Mouse (Mus musculus) heart, adult 2 months (tissue): ENCODE results near the gene Capn11.

Source experiments
- CTCF ChIP-seq: fragments of 200-600 bp; IDR thresholded peaks from 2 replicates; pipeline ENCODE4 v1.8.1; 2022; ENCODE audit warnings: antibody characterized with exemption, mild to moderate bottlenecking, moderate library complexity
- EP300 ChIP-seq: fragments of 200-500 bp; IDR thresholded peaks from 2 replicates; pipeline ENCODE4 v1.6.1; 2011; ENCODE audit warnings: low read depth, low read length, control low read depth; ENCODE audit not compliant: insufficient read depth
- POLR2A ChIP-seq: fragments of 200-500 bp; IDR thresholded peaks from 2 replicates; pipeline ENCODE4 v1.6.1; 2011; ENCODE audit warnings: mild to moderate bottlenecking, low read depth, low read length, control low read depth; ENCODE audit not compliant: insufficient read depth

- TF ChIP-seq POLR2A (no peak), EP300 (no peak), CTCF (no peak)
Measured at GRCm38 (mm10) chr17:45590410-45590809, 68.7 kb downstream of the Capn11 start.
